Mouse (Mus musculus): ENCODE data around the gene Scarb2. TPM values are rescaled to one million over a fixed set of nuclear protein-coding genes. Genes with fewer than 3 reads are reported as not detected.

The Scarb2 gene
- total and polyA plus RNA-seq, 2 experiments, result 28.5 to 112 TPM

GRCm38 (mm10) chr5:92392542-92392941 is 114.1 kb downstream of the Scarb2 start:
- 52% methylated on average over 18 of the region's 18 CpGs for WGBS
- Histone ChIP-seq H3K9ac (ENCODE audit: low read depth, low read length) (no peak overlapping the region), H3K27me3 (ENCODE audit: control insufficient read depth, insufficient read depth, low read length) (0 out of 2 replicates have a peak, but pooled peaks cover 3% of the 10 kb centered on the region), H3K4me3 (ENCODE audit: insufficient read depth, low read depth, low read length) (no peak overlapping the region), H3K4me1 (ENCODE audit: control insufficient read depth, insufficient read depth, low read length) (no peaks in the 10 kb centered on the region), H3K79me2 (ENCODE audit: control insufficient read depth, insufficient read depth, low read length) (no peaks in the 10 kb centered on the region), H3K36me3 (ENCODE audit: control insufficient read depth, insufficient read depth, low read length) (no peaks in the 10 kb centered on the region), H3K27ac (replicated peaks; ENCODE audit: insufficient read depth, low read depth, low read length) (no peak overlapping the region)
- TF ChIP-seq CTCF (IDR thresholded peaks at IDR 0.05; ENCODE audit: low read depth, low read length) (no peak), POLR2A (IDR thresholded peaks at IDR 0.05; ENCODE audit: extremely low read depth, insufficient read depth, low read length) (no peak)
- no peak for DNase-seq (ENCODE audit: extremely low read depth, low read depth, low spot score)

Other genes starting within 250 kb of the Scarb2 start
- 4.4 and 5.0 TPM in 2 replicates for gene Naaa, start 228.7 kb downstream of the Scarb2 start, total RNA-seq (2014; rRNA removed)
- gene Naaa, start 228.7 kb downstream of the Scarb2 start, polyA plus RNA-seq (2012; rRNA removed), result 4.8 and 5.2 TPM in 2 replicates
- 5.6 and 5.7 TPM in 2 replicates for gene Sdad1, start 196.4 kb downstream of the Scarb2 start, total RNA-seq (2014; rRNA removed)
- 3.8 and 6.3 TPM in 2 replicates for gene Sdad1, start 196.4 kb downstream of the Scarb2 start, polyA plus RNA-seq (2012; rRNA removed)
- gene Cxcl9, start 178.8 kb downstream of the Scarb2 start, total RNA-seq (2014; rRNA removed), result 5.3 and 11.9 TPM in 2 replicates
- gene Cxcl9, start 178.8 kb downstream of the Scarb2 start, polyA plus RNA-seq (2012; rRNA removed), result 28.2 and 28.8 TPM in 2 replicates
- 8.5 and 8.6 TPM in 2 replicates for gene Art3, start 175.0 kb downstream of the Scarb2 start, total RNA-seq (2014; rRNA removed)
- 1.7 and 1.8 TPM in 2 replicates for gene Art3, start 175.0 kb downstream of the Scarb2 start, polyA plus RNA-seq (2012; rRNA removed)
- 1.5 and 2.8 TPM in 2 replicates for gene Cxcl10, start 157.9 kb downstream of the Scarb2 start, total RNA-seq (2014; rRNA removed)
- 6.7 and 13.2 TPM in 2 replicates for gene Cxcl10, start 157.9 kb downstream of the Scarb2 start, polyA plus RNA-seq (2012; rRNA removed)
- gene Nup54, start 71.6 kb downstream of the Scarb2 start, total RNA-seq (2014; rRNA removed), result 20.0 and 21.9 TPM in 2 replicates
- gene Nup54, start 71.6 kb downstream of the Scarb2 start, polyA plus RNA-seq (2012; rRNA removed), result 13.4 and 13.7 TPM in 2 replicates
- gene Fam47e, start 48.2 kb upstream of the Scarb2 start, total RNA-seq (2014; rRNA removed), result 30.3 and 36.6 TPM in 2 replicates
- 9.5 and 9.8 TPM in 2 replicates for gene Fam47e, start 48.2 kb upstream of the Scarb2 start, polyA plus RNA-seq (2012; rRNA removed)
- 48.5 and 63.8 TPM in 2 replicates for gene Stbd1, start 96.2 kb upstream of the Scarb2 start, total RNA-seq (2014; rRNA removed)
- 17.8 and 18.2 TPM in 2 replicates for gene Stbd1, start 96.2 kb upstream of the Scarb2 start, polyA plus RNA-seq (2012; rRNA removed)
- gene Ccdc158, start 168.4 kb upstream of the Scarb2 start, total RNA-seq (2014; rRNA removed), result 0.37 and 0.40 TPM in 2 replicates
- 0.09 and 0.10 TPM in 2 replicates for gene Ccdc158, start 168.4 kb upstream of the Scarb2 start, polyA plus RNA-seq (2012; rRNA removed)
- 4.1 and 7.0 TPM in 2 replicates for gene Shroom3, start 176.6 kb upstream of the Scarb2 start, total RNA-seq (2014; rRNA removed)
- gene Shroom3, start 176.6 kb upstream of the Scarb2 start, polyA plus RNA-seq (2012; rRNA removed), result 3.7 and 4.0 TPM in 2 replicates